Mouse (Mus musculus) CD4-positive, CD25-positive, alpha-beta regulatory T cell, adult 9 weeks (primary cell): Measurements from ENCODE around the gene Cald1. TPM values are rescaled to one million over a fixed set of nuclear protein-coding genes. Genes with fewer than 3 reads are reported as not detected.

ENCODE experiments used
- polyA plus RNA-seq: library from polyadenylated mRNA; unstranded; fragments of 100-300 nt; shearing (Covaris generic); gene quantifications from one replicate; pipeline ENCODE4 v1.2.1, GENCODE M21; 2017

Cald1 gene
- 0.21 TPM for polyA plus RNA-seq

GRCm38 (mm10) chr6:34598121-34599065, at the start of gene Cald1:
Gene Cald1, plus strand, starts transcription at chr6:34598500.

GRCm38 (mm10) chr6:34780231-34780942, 182.1 kb downstream of the Cald1 start, which contains the start of gene Agbl3:
Gene Agbl3, plus strand, starts transcription at chr6:34780432.

Other genes with a start within 250 kb of the Cald1 start
- gene Akr1b8, start 244.4 kb upstream of the Cald1 start, polyA plus RNA-seq, result not detected
- 57.1 TPM for gene Akr1b10, start 214.3 kb upstream of the Cald1 start, polyA plus RNA-seq
- gene Akr1b7, start 186.2 kb upstream of the Cald1 start, polyA plus RNA-seq, result not detected
- 24.1 TPM for gene Bpgm, start 122.3 kb upstream of the Cald1 start, polyA plus RNA-seq
- 1.7 TPM for gene Agbl3, start 181.9 kb downstream of the Cald1 start, polyA plus RNA-seq